Mouse (Mus musculus) CH12.LX (cell line): ENCODE measurements around the gene Spib. TPM values are rescaled to one million over a fixed set of nuclear protein-coding genes. Genes with fewer than 3 reads are reported as not detected.

Source experiments
- DNase-seq: peaks from one replicate; pipeline ENCODE4 v3.0.0-alpha.2; 2013; ENCODE audit errors: extremely low read depth
- H3K27ac ChIP-seq: 2 replicates; pipeline ENCODE4 v1.5.1; 2012; ENCODE audit warnings: low read depth, mild to moderate bottlenecking, control low read depth, moderate library complexity; ENCODE audit not compliant: insufficient read depth
- H3K27me3 ChIP-seq: replicated peaks from 2 replicates; pipeline ENCODE3; 2012; ENCODE audit warnings: inconsistent platforms
- H3K36me3 ChIP-seq, 2 experiments: replicated peaks in 1 of 2; 2 replicates each; pipeline versions ENCODE3 to v1.6.1; 2012; ENCODE audit warnings: inconsistent platforms in 1 of 2, low read length in 1 of 2, mild to moderate bottlenecking in 1 of 2, mixed read lengths in 1 of 2, moderate library complexity in 1 of 2; ENCODE audit not compliant: control insufficient read depth in 1 of 2, insufficient read depth in 1 of 2
- H3K4me1 ChIP-seq, 2 experiments: 2 replicates each; pipeline ENCODE4 v1.6.1; 2012; ENCODE audit warnings: inconsistent platforms in 1 of 2, moderate library complexity in 1 of 2; ENCODE audit not compliant: insufficient read depth in 2 of 2, control insufficient read depth in 1 of 2
- H3K4me2 ChIP-seq: 2 replicates; pipeline ENCODE4 v1.6.1; 2012; ENCODE audit warnings: low read depth, mild to moderate bottlenecking, control low read depth; ENCODE audit not compliant: poor library complexity, insufficient read depth, severe bottlenecking
- H3K4me3 ChIP-seq, 3 experiments: fragments of 150-350 bp in 1 of 3; sonication (generic) in 1 of 3; replicated peaks in 1 of 3; 2 replicates each; pipeline versions ENCODE3 to v1.5.1; 2011 to 2012; ENCODE audit warnings: low read depth in 2 of 3, low read length in 2 of 3, mild to moderate bottlenecking in 2 of 3, moderate library complexity in 2 of 3, control low read depth in 1 of 3, improper control_type of control experiment in 1 of 3, inconsistent platforms in 1 of 3, mixed read lengths in 1 of 3; ENCODE audit not compliant: poor library complexity in 1 of 3
- H3K79me2 ChIP-seq: replicated peaks from 2 replicates; pipeline ENCODE4 v1.6.1; 2012; ENCODE audit warnings: mild to moderate bottlenecking, moderate library complexity; ENCODE audit not compliant: control insufficient read depth, poor library complexity, insufficient read depth, severe bottlenecking; ENCODE audit errors: extremely low read depth
- H3K9ac ChIP-seq: 2 replicates; pipeline ENCODE4 v1.6.1; 2012; ENCODE audit warnings: low read depth, mild to moderate bottlenecking, control low read depth, moderate library complexity; ENCODE audit not compliant: insufficient read depth
- H3K9me3 ChIP-seq: replicated peaks from 2 replicates; pipeline ENCODE3; 2012; ENCODE audit warnings: low read length, inconsistent platforms, mixed read lengths
- BHLHE40 ChIP-seq: IDR thresholded peaks from 2 replicates; pipeline ENCODE4 v1.6.1; 2011; ENCODE audit warnings: mild to moderate bottlenecking, low read depth, low read length, improper control_type of control experiment
- CTCF ChIP-seq, 2 experiments: IDR thresholded peaks in 1 of 2; conservative IDR thresholded peaks in 1 of 2; 2 replicates each; pipeline ENCODE4 v1.5.1; 2011 to 2012; ENCODE audit warnings: low read depth in 2 of 2, low read length in 2 of 2, improper control_type of control experiment in 1 of 2, inconsistent platforms in 1 of 2, mild to moderate bottlenecking in 1 of 2, moderate library complexity in 1 of 2
- ELF1 ChIP-seq: IDR thresholded peaks from 2 replicates; pipeline ENCODE4 v1.6.1; 2014; ENCODE audit warnings: low read depth, mild to moderate bottlenecking, inconsistent platforms, low read length, improper control_type of control experiment
- HCFC1 ChIP-seq: IDR thresholded peaks from 2 replicates; pipeline ENCODE4 v1.6.1; 2012; ENCODE audit warnings: low read depth, mild to moderate bottlenecking, inconsistent platforms, low read length, improper control_type of control experiment
- MAX ChIP-seq: IDR thresholded peaks from 2 replicates; pipeline ENCODE4 v1.6.1; 2011; ENCODE audit warnings: low read length, improper control_type of control experiment
- ZMIZ1 ChIP-seq: IDR thresholded peaks from 2 replicates; pipeline ENCODE4 v1.6.1; 2012; ENCODE audit warnings: low read depth, mild to moderate bottlenecking, inconsistent platforms, low read length, improper control_type of control experiment
- dilution Hi-C: fragments of 300-500 bp; cut with MboI; formaldehyde crosslinking; loops from 2 replicates; pipeline ENCODE4 v1.14.3; 2020; ENCODE audit warnings: low sequenced_read_pairs; ENCODE audit not compliant: extremely low pct_unique_long_range_greater_than_20kb, extremely low pct_ligation_motif_present
- in situ Hi-C: fragments of 300-500 bp; cut with MboI; formaldehyde crosslinking; loops from 3 replicates; pipeline ENCODE4 v1.14.3; 2019; ENCODE audit warnings: low sequenced_read_pairs, low pct_ligation_motif_present, low pct_unique_long_range_greater_than_20kb, mixed read lengths
- polyA plus RNA-seq: library from polyadenylated mRNA; unstranded; fragments of >175 nt; gene quantifications from 2 replicates; pipeline ENCODE4 v1.2.1, GENCODE M21; 2012; ENCODE audit warnings: low read depth; ENCODE audit not compliant: insufficient read length
- total RNA-seq, 2 experiments: library from RNA; depleted of rRNA; stranded (reverse); fragments of 300-350 nt in 1 of 2; fragments of >200 nt in 1 of 2; gene quantifications; 2 replicates each; pipeline ENCODE4 v1.2.3; 2012 to 2014

Spib gene
- total and polyA plus RNA-seq, 3 experiments: 194 to 336 (median 200) TPM

GRCm38 (mm10) chr7:44491391-44491790 lies 40.5 kb downstream of the Spib start:
- dilution Hi-C loops (no loop called here), in situ Hi-C loops (loop anchor here (10.0 kb wide), 1 partner anchor 227 kb away; the partner anchor contains the start of gene Gm15517)
- TF ChIP-seq BHLHE40: no peak
- H3K4me2 ChIP-seq: no peak overlapping the region
- H3K4me1 ChIP-seq: peaks cover 0 to 12% of the 10 kb centered on the region in 2 experiments; a peak in 2 of 4 replicates
- H3K79me2 ChIP-seq: peaks cover 8% of the 10 kb centered on the region; the same call in 1 of the 2 replicates
- no peaks in the 10 kb centered on the region for H3K27me3 ChIP-seq
- H3K36me3 ChIP-seq: peaks cover 32 to 79% of the 10 kb centered on the region in 2 experiments
- no peak for DNase-seq
- no peaks in the 10 kb centered on the region for H3K9me3 ChIP-seq
- no peak overlapping the region for H3K9ac ChIP-seq
- H3K27ac ChIP-seq: no peak overlapping the region
- no peak overlapping the region for H3K4me3 ChIP-seq

- in situ Hi-C loops: loop anchor here (10.0 kb wide), 1 partner anchor 225 kb away; the partner anchor contains the start of gene Gm15517
- peaks cover 2% of the 10 kb centered on the region; the same call in 1 of the 2 replicates for H3K79me2 ChIP-seq
- dilution Hi-C loops: no loop called here
- H3K4me1 ChIP-seq: peaks cover 0 to 9% of the 10 kb centered on the region in 2 experiments; a peak in 2 of 4 replicates
- H3K9ac ChIP-seq: no peak overlapping the region
- H3K4me2 ChIP-seq: no peak overlapping the region
- H3K27me3 ChIP-seq: no peaks in the 10 kb centered on the region
- no peak for TF ChIP-seq MAX
- TF ChIP-seq CTCF (conservative IDR thresholded peaks at IDR 0.05 in 1 of 2, IDR thresholded peaks at IDR 0.05 in 1 of 2; ENCODE audit: low read depth in 2 of 2, low read length in 2 of 2): no peak
- no peak overlapping the region for H3K27ac ChIP-seq
- no peak for DNase-seq
- H3K36me3 ChIP-seq: peaks cover 32 to 80% of the 10 kb centered on the region in 2 experiments
- H3K9me3 ChIP-seq: no peaks in the 10 kb centered on the region
- H3K4me3 ChIP-seq: no peak overlapping the region
These were observed 41.6 kb downstream of the Spib start for GRCm38 (mm10) chr7:44490281-44490680.

GRCm38 (mm10) chr7:44488545-44488944 lies 43.3 kb downstream of the Spib start:
- no peak overlapping the region for H3K27ac ChIP-seq
- peaks cover 32 to 75% of the 10 kb centered on the region in 2 experiments for H3K36me3 ChIP-seq
- no peak for TF ChIP-seq HCFC1
- TF ChIP-seq ELF1: no peak
- no peak for TF ChIP-seq BHLHE40
- TF ChIP-seq ZMIZ1: no peak
- TF ChIP-seq, all 38 proteins: peak for 0
- Histone ChIP-seq H3K79me2 (no peaks in the 10 kb centered on the region), H3K4me2 (no peak overlapping the region), H3K27me3 (no peaks in the 10 kb centered on the region), H3K9ac (no peak overlapping the region), H3K4me3 (no peak overlapping the region), H3K9me3 (no peaks in the 10 kb centered on the region), H3K4me1 (no peaks in the 10 kb centered on the region)
- dilution Hi-C loops: no loop called here
- in situ Hi-C loops: loop anchor here (10.0 kb wide), 1 partner anchor 104 kb away; the partner anchor contains the start of genes 1700008O03Rik and Syt3
- DNase-seq: no peak
